Mouse (Mus musculus): Measurements from ENCODE around the gene Ppdpf. TPM values are rescaled to one million over a fixed set of nuclear protein-coding genes. Genes with fewer than 3 reads are reported as not detected.

Gene Ppdpf
- polyA plus RNA-seq, 1 experiment from 2014 or later: 96.4 TPM

DNA sequence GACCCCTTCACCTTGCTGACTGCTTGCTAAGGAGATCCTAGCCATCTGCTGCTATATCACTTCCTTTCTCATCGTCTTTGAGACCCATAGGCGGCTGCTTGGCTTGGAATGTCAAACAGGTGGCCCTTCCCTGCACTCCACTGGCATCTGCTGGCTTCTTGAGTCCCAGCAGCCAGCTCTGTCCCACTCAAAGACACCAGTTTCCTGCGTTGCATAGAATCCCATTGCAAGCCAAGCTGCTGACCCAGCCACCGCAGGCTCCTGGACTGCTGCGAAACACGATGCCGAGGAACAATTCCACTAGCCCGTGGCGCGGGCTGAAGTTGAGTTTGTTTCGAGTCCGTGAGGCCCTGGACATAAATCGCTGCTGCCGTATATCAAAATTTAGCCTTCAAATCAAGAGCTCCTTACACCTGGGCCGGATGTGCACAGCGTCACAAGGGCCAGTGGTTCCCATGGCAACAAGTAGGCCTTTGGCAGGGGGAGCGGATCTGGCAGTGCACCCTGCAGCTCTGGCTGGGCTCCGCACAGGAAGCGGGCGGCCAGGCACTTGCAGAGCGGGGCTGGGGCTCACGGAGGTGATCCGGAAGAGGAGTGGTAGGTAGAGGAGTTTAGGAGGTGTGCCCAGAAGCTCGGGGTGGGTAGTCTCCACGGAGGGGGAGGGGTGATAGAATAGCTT lies 32.6 kb downstream of the Ppdpf start, which contains the start of gene Fndc11:
Gene Fndc11 (plus strand): TSS at position 476 of the 679 bp plus-strand sequence.
- Histone ChIP-seq H3K27me3 (peaks cover 48% of the 10 kb centered on the region), H3K4me1 (replicated peaks) (peaks cover 38% of the 10 kb centered on the region), H3K9ac (no peak within 1 kb of the TSS), H3K36me3 (replicated peaks) (no peaks in the 10 kb centered on the region), H3K27ac (replicated peaks) (no peak within 1 kb of the TSS), H3K4me3 (replicated peaks) (peak within 1 kb of the TSS; percentile 31), H3K4me2 (peak within 1 kb of the TSS; percentile 54), H3K9me3 (replicated peaks) (no peaks in the 10 kb centered on the region)
- 4% methylated on average over 25 of the region's 25 CpGs for WGBS (ENCODE audit: insufficient replicate concordance)
- ATAC-seq (ENCODE audit: insufficient read depth): peak; percentile 49

DNA sequence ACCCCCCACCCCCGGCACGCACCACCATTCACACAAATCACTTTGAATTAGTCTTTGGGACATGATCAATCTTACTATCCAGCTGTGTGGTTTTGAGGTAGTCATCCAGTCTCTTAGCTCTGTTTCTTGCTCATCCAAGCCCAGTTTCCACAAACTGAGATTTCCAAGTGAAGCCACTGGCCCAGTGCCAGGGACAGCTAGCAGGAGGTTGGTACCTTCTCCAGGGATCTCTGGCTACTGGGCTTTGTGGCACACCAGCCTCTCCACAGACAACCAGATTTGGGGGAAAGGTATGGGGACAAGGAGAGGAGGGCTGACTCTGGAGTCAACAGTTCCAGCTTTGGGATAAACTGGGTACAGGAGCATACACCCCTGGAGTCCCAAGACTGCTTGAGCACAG lies 33.3 kb downstream of the Ppdpf start:
- 14% methylated on average over 2 of the region's 2 CpGs for WGBS (ENCODE audit: insufficient replicate concordance)
- Histone ChIP-seq H3K4me3 (replicated peaks) (peak overlapping the region; percentile 31; the same call in 1 of the 2 replicates), H3K4me2 (peak overlapping the region; percentile 54)

GRCm38 (mm10) chr2:181224994-181225393 lies 37.9 kb downstream of the Ppdpf start:
- H3K9me3 ChIP-seq (replicated peaks): no peaks in the 10 kb centered on the region
- H3K9ac ChIP-seq: no peak overlapping the region
- peaks cover 7% of the 10 kb centered on the region for H3K4me1 ChIP-seq (replicated peaks)
- peaks cover 28% of the 10 kb centered on the region for H3K27me3 ChIP-seq
- H3K4me2 ChIP-seq: no peak overlapping the region
- 61% methylated on average over 2 of the region's 2 CpGs for WGBS (ENCODE audit: insufficient replicate concordance)
- no peak overlapping the region for H3K4me3 ChIP-seq (replicated peaks)
- H3K36me3 ChIP-seq (replicated peaks): peaks cover 35% of the 10 kb centered on the region
- no peak overlapping the region for H3K27ac ChIP-seq (replicated peaks)
- ATAC-seq (ENCODE audit: insufficient read depth): no peak

More for the DNA sequence above, 33.3 kb downstream of the Ppdpf start:
- H3K9me3 ChIP-seq (replicated peaks): no peaks in the 10 kb centered on the region
- H3K27me3 ChIP-seq: peaks cover 42% of the 10 kb centered on the region
- no peak overlapping the region for H3K27ac ChIP-seq (replicated peaks)
- H3K9ac ChIP-seq: no peak overlapping the region
- ATAC-seq (ENCODE audit: insufficient read depth): no peak
- H3K36me3 ChIP-seq (replicated peaks): no peaks in the 10 kb centered on the region
- H3K4me1 ChIP-seq (replicated peaks): peaks cover 32% of the 10 kb centered on the region

DNA sequence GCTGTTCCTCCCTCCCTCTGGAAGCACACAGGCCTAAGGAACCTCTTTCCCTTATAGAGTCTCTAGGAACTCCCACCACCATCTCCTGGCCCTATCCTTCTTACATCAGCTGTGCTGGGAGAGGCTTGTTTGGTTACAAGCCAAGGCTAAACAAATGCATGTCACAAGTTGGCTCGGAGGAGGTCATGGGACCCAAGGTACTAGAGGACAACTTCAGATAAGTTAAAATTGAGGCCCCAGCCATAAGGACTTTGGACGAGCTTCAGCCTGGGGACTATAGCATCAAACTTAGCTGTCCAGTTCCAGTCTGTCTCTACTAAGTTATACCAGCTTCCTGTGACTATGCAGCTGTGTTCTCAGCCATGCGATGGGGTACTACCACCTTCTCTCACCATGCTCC lies 40.1 kb downstream of the Ppdpf start:
- H3K4me1 ChIP-seq (replicated peaks): no peaks in the 10 kb centered on the region
- no peak overlapping the region for H3K4me2 ChIP-seq
- H3K36me3 ChIP-seq (replicated peaks): peaks cover 53% of the 10 kb centered on the region
- H3K27ac ChIP-seq (replicated peaks): no peak overlapping the region
- no peak for ATAC-seq (ENCODE audit: insufficient read depth)
- H3K9ac ChIP-seq: no peak overlapping the region
- peaks cover 7% of the 10 kb centered on the region; the same call in 1 of the 2 replicates for H3K27me3 ChIP-seq
- no peak overlapping the region for H3K4me3 ChIP-seq (replicated peaks)
- 69% methylated on average over 3 of the region's 3 CpGs for WGBS (ENCODE audit: insufficient replicate concordance)
- no peaks in the 10 kb centered on the region for H3K9me3 ChIP-seq (replicated peaks)

- WGBS (ENCODE audit: insufficient replicate concordance): 47% methylated on average over 1 of the region's 1 CpGs
- H3K27me3 ChIP-seq: no peaks in the 10 kb centered on the region
- H3K4me1 ChIP-seq (replicated peaks): no peaks in the 10 kb centered on the region
- no peaks in the 10 kb centered on the region for H3K9me3 ChIP-seq (replicated peaks)
- no peak overlapping the region for H3K9ac ChIP-seq
- ATAC-seq (ENCODE audit: insufficient read depth): no peak
- H3K4me2 ChIP-seq: no peak overlapping the region
- peaks cover 65% of the 10 kb centered on the region for H3K36me3 ChIP-seq (replicated peaks)
- H3K4me3 ChIP-seq (replicated peaks): no peak overlapping the region
- no peak overlapping the region for H3K27ac ChIP-seq (replicated peaks)
Measured at GRCm38 (mm10) chr2:181228335-181228734, 41.3 kb downstream of the Ppdpf start.

DNA sequence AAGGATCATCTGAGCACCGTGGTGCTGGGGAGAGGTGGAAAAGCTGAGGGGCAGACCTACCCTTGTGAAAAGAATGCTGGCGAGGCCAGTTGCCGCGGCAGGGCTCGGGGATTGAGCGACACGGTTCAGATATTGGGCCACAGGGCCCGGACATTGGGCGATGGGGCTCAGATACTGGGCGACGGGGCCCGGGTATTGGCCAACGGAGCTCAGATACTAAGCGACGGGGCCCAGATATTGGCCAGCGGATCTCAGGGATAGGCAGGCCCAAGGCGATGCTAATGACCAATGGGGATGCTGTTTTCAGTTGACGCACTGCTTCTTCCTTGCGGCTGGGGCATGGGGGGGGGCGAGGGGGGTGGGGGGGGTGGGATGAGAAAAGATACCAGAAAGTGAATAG lies 44.1 kb downstream of the Ppdpf start:
- Histone ChIP-seq H3K4me2 (no peak overlapping the region), H3K4me1 (replicated peaks) (no peaks in the 10 kb centered on the region), H3K27me3 (no peaks in the 10 kb centered on the region), H3K9me3 (replicated peaks) (no peaks in the 10 kb centered on the region), H3K36me3 (replicated peaks) (peaks cover 93% of the 10 kb centered on the region), H3K4me3 (replicated peaks) (no peak overlapping the region), H3K9ac (no peak overlapping the region), H3K27ac (replicated peaks) (no peak overlapping the region)
- 76% methylated on average over 20 of the region's 20 CpGs for WGBS (ENCODE audit: insufficient replicate concordance)
- ATAC-seq (ENCODE audit: insufficient read depth): no peak

- H3K27me3 ChIP-seq: no peaks in the 10 kb centered on the region
- no peak overlapping the region for H3K9ac ChIP-seq
- H3K4me3 ChIP-seq (replicated peaks): no peak overlapping the region
- no peak for ATAC-seq (ENCODE audit: insufficient read depth)
- 86% methylated on average over 15 of the region's 15 CpGs for WGBS (ENCODE audit: insufficient replicate concordance)
- H3K4me1 ChIP-seq (replicated peaks): no peaks in the 10 kb centered on the region
- peaks cover 96% of the 10 kb centered on the region for H3K36me3 ChIP-seq (replicated peaks)
- H3K9me3 ChIP-seq (replicated peaks): no peaks in the 10 kb centered on the region
- H3K27ac ChIP-seq (replicated peaks): no peak overlapping the region
- H3K4me2 ChIP-seq: no peak overlapping the region
Measured at GRCm38 (mm10) chr2:181233443-181233842, 46.4 kb downstream of the Ppdpf start.

GRCm38 (mm10) chr2:181234680-181235079 lies 47.6 kb downstream of the Ppdpf start:
- no peak overlapping the region for H3K27ac ChIP-seq (replicated peaks)
- no peak overlapping the region for H3K4me3 ChIP-seq (replicated peaks)
- peaks cover 91% of the 10 kb centered on the region for H3K36me3 ChIP-seq (replicated peaks)
- H3K9ac ChIP-seq: no peak overlapping the region
- no peak overlapping the region for H3K4me2 ChIP-seq
- peaks cover 7% of the 10 kb centered on the region for H3K4me1 ChIP-seq (replicated peaks)
- no peak for ATAC-seq (ENCODE audit: insufficient read depth)
- H3K9me3 ChIP-seq (replicated peaks): no peaks in the 10 kb centered on the region
- WGBS (ENCODE audit: insufficient replicate concordance): 86% methylated on average over 11 of the region's 11 CpGs
- H3K27me3 ChIP-seq: no peaks in the 10 kb centered on the region

GRCm38 (mm10) chr2:181235681-181236566 lies 48.9 kb downstream of the Ppdpf start:
- no peaks in the 10 kb centered on the region for H3K9me3 ChIP-seq (replicated peaks)
- H3K4me3 ChIP-seq (replicated peaks): no peak overlapping the region
- peaks cover 89% of the 10 kb centered on the region for H3K36me3 ChIP-seq (replicated peaks)
- H3K9ac ChIP-seq: no peak overlapping the region
- 74% methylated on average over 23 of the region's 23 CpGs for whole genome bisulfite sequencing (ENCODE audit: insufficient replicate concordance)
- no peak overlapping the region for H3K27ac ChIP-seq (replicated peaks)
- H3K4me2 ChIP-seq: no peak overlapping the region
- peaks cover 20% of the 10 kb centered on the region for H3K4me1 ChIP-seq (replicated peaks)
- H3K27me3 ChIP-seq: no peaks in the 10 kb centered on the region
- ATAC-seq (ENCODE audit: insufficient read depth): no peak

DNA sequence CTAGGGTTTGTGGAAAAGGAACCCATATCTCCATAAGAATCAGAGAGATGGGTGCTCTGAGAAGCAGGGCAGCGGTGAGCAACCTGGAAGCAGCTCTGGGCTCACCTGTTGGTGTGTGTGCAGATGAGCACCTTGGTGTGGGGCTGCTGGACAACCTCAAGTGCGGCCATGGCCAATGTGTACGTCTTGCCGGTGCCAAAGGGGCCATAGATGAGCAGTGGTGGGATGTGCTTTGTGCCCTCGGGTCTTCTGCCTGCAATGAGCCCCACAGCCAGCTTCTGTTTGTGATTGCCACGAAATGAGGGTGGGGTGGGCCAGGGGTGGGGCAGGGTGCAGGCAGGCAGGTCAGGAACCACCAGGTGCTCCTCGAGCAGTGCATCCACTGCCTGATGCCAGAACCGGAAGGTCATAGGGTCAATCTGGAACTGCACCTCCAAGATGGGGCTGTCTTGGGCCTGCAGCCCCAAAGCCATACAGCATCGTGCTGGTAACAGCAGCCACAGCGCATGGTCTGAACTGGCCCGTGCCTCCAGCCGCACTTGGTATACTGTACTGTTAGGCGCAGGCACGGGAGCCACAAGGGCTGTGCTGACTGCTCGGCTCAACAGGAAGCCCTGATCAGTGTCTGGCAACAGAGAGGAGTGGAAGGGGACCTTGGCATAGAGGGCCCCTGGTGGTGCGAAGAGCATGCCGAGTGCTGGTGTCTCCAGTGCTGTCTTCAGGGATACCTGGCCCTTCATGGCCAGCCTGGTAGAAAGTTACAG lies 50.4 kb downstream of the Ppdpf start:
- no peak overlapping the region for H3K4me3 ChIP-seq (replicated peaks)
- no peak overlapping the region for H3K9ac ChIP-seq
- H3K9me3 ChIP-seq (replicated peaks): no peaks in the 10 kb centered on the region
- no peak overlapping the region for H3K4me2 ChIP-seq
- WGBS (ENCODE audit: insufficient replicate concordance): 83% methylated on average over 17 of the region's 17 CpGs
- peaks cover 78% of the 10 kb centered on the region for H3K36me3 ChIP-seq (replicated peaks)
- no peaks in the 10 kb centered on the region for H3K27me3 ChIP-seq
- H3K27ac ChIP-seq (replicated peaks): no peak overlapping the region
- ATAC-seq (ENCODE audit: insufficient read depth): no peak
- H3K4me1 ChIP-seq (replicated peaks): peaks cover 35% of the 10 kb centered on the region
